Mouse (Mus musculus): ENCODE measurements around the gene Dnajc21.

Dnajc21 gene

GRCm38 (mm10) chr15:10436893-10437292, 33.4 kb downstream of the Dnajc21 start:
- DNase-seq (ENCODE audit: low spot score): no peak

GRCm38 (mm10) chr15:10426545-10427266, 43.6 kb downstream of the Dnajc21 start:
- no peak for DNase-seq (ENCODE audit: low spot score)

GRCm38 (mm10) chr15:10426124-10426523, 44.2 kb downstream of the Dnajc21 start:
- no peak for DNase-seq (ENCODE audit: low spot score)

DNA sequence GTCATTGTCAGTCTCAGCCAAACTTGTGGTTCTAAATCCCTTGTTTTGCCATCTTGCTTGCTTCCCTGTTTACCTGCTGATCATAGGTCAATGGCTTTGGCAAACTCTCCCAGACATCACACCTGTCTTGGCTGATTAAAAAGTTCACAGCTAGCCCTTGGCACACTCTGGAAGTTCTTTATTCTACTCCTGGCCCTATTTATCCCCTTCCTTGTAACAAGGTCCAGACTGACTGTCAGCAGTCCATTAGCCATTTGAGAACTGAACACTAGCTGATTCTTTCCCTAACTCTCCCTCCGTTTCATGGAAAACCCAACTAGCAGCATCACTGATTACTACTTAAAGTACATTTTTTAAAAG, 48.6 kb downstream of the Dnajc21 start:
- no peak for DNase-seq (ENCODE audit: low spot score)

DNA sequence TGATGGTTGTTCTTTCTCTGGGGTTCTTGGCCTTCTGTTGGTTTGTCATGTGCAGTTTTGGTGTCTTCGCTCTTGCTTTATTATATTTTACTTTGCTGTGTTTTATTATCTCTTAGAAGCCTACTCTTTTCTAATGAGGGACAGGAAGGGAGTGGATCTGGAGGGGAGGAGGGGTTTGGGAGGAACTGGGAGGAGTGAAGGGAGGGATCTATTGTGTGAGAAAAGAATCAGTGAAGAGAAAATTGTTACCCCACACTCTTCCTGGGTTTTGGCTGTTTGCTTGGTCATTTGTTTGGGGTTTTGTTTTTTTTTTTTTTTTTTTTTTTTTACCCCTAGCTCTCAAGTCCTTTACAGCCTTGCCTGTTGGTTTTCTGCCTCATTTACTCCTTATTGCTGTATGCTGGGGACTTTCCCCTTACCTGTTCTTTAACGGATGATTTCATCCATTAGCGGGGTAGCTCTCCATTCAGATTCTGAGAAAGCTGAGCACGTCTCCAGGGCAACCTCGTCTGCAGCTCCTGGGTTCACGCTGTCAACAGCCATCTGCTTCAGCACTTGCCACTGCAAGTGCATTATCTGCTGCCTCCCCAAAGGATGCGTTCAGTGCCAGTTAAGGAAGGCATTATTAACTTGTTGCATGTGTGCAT, 49.1 kb downstream of the Dnajc21 start:
- DNase-seq (ENCODE audit: low spot score): no peak

DNA sequence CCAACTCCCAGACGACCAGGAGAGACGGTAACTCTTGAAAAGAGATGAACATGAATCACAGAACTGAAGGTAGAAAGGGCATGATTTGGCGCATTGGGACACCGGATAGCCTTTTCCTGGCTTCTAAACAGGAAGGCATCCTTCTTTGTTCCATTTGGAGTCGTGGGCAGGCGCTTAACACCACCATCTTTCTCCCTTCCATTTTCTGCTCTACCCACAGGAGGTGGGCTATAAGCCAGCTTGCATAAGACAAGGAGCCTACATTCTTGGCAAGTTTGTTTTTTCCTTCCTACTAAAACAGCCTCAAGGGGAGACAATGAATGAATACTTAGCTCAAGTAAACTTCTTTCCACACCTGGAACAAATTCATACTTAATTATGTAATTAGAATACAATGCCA, 56.7 kb downstream of the Dnajc21 start:
- DNase-seq (ENCODE audit: low spot score): no peak

- DNase-seq (ENCODE audit: low spot score): no peak
Measured at GRCm38 (mm10) chr15:10410881-10411280, 59.4 kb downstream of the Dnajc21 start.

DNA sequence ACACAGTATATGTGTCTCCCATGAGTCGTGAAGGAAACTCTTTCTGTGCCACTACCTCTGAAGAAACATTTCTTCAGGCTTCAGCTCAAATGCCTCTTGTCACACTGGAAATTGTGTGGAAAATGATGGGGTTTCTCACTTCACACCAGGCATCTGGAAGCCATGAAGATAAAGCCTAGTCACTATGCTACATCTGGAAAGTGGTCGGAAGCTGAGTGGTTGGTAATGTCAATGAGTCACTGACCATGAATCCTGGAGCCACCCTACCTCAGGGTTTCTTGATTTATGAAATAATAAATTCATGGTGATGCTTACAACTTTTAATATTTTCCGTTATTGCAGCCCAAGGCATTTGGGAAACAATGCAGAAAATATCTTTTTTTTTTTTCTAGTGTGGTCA, 60.5 kb downstream of the Dnajc21 start:
- DNase-seq (ENCODE audit: low spot score): no peak

GRCm38 (mm10) chr15:10400415-10400814, 69.9 kb downstream of the Dnajc21 start:
- no peak for DNase-seq (ENCODE audit: low spot score)

GRCm38 (mm10) chr15:10399795-10400194, 70.5 kb downstream of the Dnajc21 start:
- DNase-seq (ENCODE audit: low spot score): no peak

Data from ovary, postnatal 36 days (tissue).